Mouse (Mus musculus) heart, adult 8-10 months (tissue): ENCODE results near the gene Aldoart1. TPM values are rescaled to one million over a fixed set of nuclear protein-coding genes. Genes with fewer than 3 reads are reported as not detected.

Experiments
- DNase-seq: peaks from one replicate; pipeline ENCODE4 v3.0.0; 2022; ENCODE audit warnings: low spot score
- total RNA-seq, 4 experiments: library from RNA; stranded (reverse); gene quantifications; 2 replicates each; pipeline ENCODE4 v1.2.4; 2022

Aldoart1 gene
- not detected for total RNA-seq

DNA sequence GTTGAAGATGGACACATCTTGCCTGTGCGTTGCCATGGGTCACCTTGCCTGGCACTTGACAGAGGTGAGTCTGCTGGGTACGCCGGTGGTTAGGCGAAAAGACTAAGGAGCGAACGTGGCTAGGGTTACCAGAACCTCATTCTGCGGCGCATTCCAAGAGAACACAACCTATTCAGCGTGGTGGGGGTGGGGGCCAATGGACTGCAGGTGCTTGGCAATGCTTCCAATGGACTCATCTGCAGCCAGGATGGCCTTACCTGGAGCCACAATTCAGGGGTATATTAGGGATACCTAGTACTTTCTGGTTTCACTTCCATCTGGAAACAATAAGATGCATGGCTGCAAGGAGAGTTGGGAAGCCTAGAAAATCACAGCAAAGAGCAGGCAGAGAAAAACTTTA is at the start of gene Aldoart1:
Aldoart1 (minus strand) TSS at position 101 of the 400 bp plus-strand sequence.
- no peak for DNase-seq

DNA sequence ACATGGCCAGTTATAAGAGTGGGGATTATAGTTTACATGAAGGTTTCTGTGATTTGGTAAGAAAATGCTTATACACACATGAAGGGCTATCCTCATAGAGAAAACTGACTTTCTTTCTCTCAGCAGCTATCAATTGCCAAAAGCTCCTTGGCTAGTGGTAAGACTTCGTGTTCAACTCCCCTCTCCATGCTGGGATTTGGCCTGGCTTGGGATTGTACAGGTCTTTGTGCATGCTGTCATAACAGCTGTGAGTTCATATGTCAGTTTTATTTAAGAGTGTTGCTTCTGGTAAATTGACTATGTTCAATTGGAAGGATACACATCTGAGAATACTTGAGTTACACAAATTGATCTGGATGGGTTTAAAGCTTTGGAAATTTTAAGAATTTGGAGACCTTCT is 49.1 kb upstream of the Aldoart1 start:
- no peak for DNase-seq

DNA sequence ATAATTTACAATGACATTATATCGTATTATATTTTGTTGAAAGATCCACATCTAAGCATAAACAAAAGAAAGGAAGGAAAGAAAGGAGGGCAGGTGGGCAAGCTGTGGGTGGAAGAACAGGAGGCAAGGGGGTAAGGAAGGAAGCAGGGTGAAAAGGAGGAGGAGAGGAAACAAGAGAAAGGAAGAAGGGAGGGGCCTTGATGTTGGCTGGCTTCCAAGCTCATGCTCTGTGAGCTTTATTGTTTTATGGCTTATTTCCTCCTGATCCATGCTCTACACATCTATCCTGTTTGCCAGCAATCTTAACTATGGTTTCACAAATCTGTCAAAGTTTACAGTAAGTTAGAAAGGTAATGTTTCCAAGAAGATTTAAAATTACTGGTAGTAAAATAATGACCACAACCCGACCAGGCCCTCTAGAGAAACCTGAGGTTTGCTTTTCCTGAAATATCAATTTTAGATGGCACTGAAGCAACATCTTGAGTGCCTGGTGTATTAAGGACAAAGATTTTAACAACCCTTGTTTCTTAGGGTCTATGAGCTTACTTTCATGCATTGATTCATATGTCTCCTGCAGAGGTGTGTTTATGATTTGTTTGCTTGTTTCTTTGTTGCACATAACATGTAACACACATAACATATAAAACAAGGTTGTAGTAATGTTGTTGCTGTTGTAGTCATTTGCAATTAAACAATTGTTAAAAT is 13.1 kb upstream of the Aldoart1 start:
- no peak for DNase-seq

DNA sequence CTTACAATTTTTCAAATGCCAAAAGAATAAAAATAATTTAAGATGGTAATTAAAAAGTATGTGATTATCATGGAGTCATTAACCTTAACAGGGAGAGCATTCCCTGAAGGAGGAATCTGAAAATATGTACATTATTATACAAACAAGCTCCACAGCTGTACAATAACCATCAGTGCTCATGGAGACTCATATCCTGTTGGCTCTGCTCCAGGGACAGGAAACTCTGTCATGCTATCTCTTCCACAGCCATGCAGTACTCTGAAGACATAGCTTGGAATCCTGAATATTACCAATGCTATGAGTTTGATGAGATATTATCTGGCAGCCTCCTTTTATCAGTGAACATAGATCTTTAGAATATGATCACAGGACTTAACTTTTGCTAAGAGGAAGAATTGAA is 8.2 kb downstream of the Aldoart1 start:
- DNase-seq, result no peak

DNA sequence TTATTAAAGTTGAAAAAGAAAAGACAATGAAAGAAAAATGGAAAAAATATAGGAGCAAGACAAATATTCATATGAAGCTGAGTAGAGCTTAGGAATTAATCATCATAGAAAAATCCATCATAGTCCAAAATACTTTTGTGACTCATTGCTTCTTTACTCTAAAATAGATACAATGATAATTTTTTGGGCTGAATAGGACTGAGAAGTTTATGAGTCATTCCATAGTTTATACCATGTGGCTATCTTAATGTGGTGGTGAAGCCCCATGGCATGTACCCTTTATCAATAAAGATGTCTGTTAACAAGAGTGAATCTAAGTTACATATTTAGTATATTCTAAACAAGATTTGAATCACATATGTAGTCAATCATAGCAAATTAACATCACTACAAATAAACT is 9.4 kb downstream of the Aldoart1 start:
- DNase-seq, result no peak

DNA sequence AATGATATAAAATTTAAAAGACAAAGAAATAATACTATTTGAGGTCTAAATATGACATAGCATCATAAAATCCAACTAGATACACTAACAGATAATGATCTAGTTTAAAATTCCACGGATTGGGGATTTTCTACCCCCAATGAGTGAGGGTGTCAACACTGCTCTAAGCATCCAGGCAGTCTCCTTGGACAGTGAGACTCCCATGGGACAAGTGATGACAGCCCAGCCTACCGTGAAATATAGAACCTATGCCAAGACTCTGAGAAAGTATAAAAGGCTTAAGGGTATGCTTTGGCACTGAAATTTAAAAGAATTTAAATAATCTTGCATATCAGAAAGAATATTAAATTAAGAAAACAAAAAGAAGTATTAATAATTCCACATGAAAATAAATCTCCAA is 16.0 kb downstream of the Aldoart1 start:
- no peak for DNase-seq

DNA sequence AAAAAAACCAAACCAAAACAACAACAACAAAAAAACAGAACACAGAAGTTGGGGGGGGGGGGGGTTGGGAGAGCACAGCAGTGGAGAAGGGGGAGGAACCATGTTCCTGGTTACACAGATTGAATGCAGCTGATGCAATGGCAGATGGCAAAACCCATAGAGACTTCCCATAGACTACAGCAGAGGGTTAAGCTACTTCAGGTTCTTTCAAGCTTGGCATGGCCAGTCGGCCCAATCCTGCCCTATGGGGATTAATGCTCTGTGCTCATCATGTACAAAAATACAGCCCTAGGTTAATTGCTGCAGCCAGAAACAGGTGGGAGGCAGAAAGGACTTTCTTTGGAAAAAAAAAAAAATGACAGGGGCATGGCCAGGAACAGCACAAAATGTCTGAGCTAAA is 17.0 kb downstream of the Aldoart1 start:
- no peak for DNase-seq

DNA sequence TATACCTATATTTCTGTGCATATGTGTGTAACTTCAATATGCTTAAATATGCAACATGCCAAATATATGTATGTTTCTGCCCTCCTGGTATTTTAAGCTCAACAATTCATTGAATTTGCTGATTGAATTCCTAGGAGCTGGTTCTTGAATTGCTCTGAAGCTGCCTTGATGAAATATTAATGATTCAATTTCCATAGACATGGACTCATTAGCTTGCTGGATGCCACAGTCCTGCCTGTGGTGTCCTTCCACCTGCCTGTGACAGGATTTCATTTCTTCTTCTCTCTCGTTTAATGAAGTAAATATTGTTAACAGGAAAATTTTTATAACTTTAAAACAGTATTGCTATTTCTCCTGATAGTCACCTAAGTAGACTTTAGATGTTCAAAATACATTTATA is 51.6 kb downstream of the Aldoart1 start:
- DNase-seq, result no peak
